Mouse (Mus musculus): ENCODE data around the gene Olfr96. TPM values are rescaled to one million over a fixed set of nuclear protein-coding genes. Genes with fewer than 3 reads are reported as not detected.
A peak's percentile ranks its signal among the peaks of the same experiment; 100 is the strongest.

Gene Olfr96
- total RNA-seq, 1 experiment = not detected

- no peak overlapping the region for H3K27ac ChIP-seq (ENCODE audit: insufficient read depth, low read depth, low read length, poor library complexity, severe bottlenecking)
- H3K9ac ChIP-seq (ENCODE audit: insufficient read depth, low read depth, low read length, poor library complexity, severe bottlenecking) = no peak overlapping the region
- no peaks in the 10 kb centered on the region for H3K9me3 ChIP-seq (ENCODE audit: control insufficient read depth, insufficient read depth, low read depth, low read length)
- no peak for DNase-seq (ENCODE audit: low read depth, low spot score)
- no peaks in the 10 kb centered on the region for H3K36me3 ChIP-seq (ENCODE audit: control insufficient read depth, insufficient read depth, low read length, poor library complexity, severe bottlenecking)
- in situ Hi-C loops (cut with MboI; ENCODE audit: low sequenced_read_pairs in 2 of 2, unreplicated experiment in 2 of 2) = loop anchor here (5.0 to 10.0 kb wide), 2 partner anchors 309 to 312 kb away; partner anchors contain the start of genes Trim40 (in 2 of the 2) and Trim31 (in 1 of the 2)
- H3K4me3 ChIP-seq (ENCODE audit: insufficient read depth in 1 of 2, low read depth in 1 of 2, low read length in 2 of 2, poor library complexity in 1 of 2, severe bottlenecking in 1 of 2) = no peak overlapping the region
- no peaks in the 10 kb centered on the region for H3K4me1 ChIP-seq (ENCODE audit: control insufficient read depth in 2 of 2, insufficient read depth in 2 of 2, low read length in 2 of 2, poor library complexity in 1 of 2)
- TF ChIP-seq HCFC1 (IDR thresholded peaks at IDR 0.05; ENCODE audit: borderline replicate concordance, insufficient read depth, low read length) (no peak), ZC3H11A (IDR thresholded peaks at IDR 0.05; ENCODE audit: borderline replicate concordance, low read depth, low read length) (no peak), CHD2 (IDR thresholded peaks at IDR 0.05; ENCODE audit: low read depth, low read length) (no peak), MAFK (IDR thresholded peaks at IDR 0.05; ENCODE audit: insufficient read depth, low read depth, low read length) (no peak), ZNF384 (IDR thresholded peaks at IDR 0.05; ENCODE audit: low read depth, low read length) (no peak)
Observed at GRCm38 (mm10) chr17:37203917-37204236, 16.1 kb upstream of the Olfr96 start.

GRCm38 (mm10) chr17:37210884-37211768 is 8.8 kb upstream of the Olfr96 start:
- peak overlapping the region; percentile 65 for H3K9ac ChIP-seq (ENCODE audit: insufficient read depth, low read depth, low read length, poor library complexity, severe bottlenecking)
- H3K4me1 ChIP-seq (ENCODE audit: control insufficient read depth in 2 of 2, insufficient read depth in 2 of 2, low read length in 2 of 2, poor library complexity in 1 of 2) = peaks cover 0 to 7% of the 10 kb centered on the region in 2 experiments; a peak in 1 of 4 replicates
- DNase-seq (ENCODE audit: low read depth, low spot score) = no peak
- TF ChIP-seq ZC3H11A (IDR thresholded peaks at IDR 0.05; ENCODE audit: borderline replicate concordance, low read depth, low read length) (no peak), ZNF384 (IDR thresholded peaks at IDR 0.05; ENCODE audit: low read depth, low read length) (no peak), MAFK (IDR thresholded peaks at IDR 0.05; ENCODE audit: insufficient read depth, low read depth, low read length) (no peak), HCFC1 (IDR thresholded peaks at IDR 0.05; ENCODE audit: borderline replicate concordance, insufficient read depth, low read length) (no peak), CHD2 (IDR thresholded peaks at IDR 0.05; ENCODE audit: low read depth, low read length) (no peak)
- H3K9me3 ChIP-seq (ENCODE audit: control insufficient read depth, insufficient read depth, low read depth, low read length) = no peaks in the 10 kb centered on the region
- H3K27ac ChIP-seq (ENCODE audit: insufficient read depth, low read depth, low read length, poor library complexity, severe bottlenecking) = no peak overlapping the region
- H3K4me3 ChIP-seq (ENCODE audit: insufficient read depth in 1 of 2, low read depth in 1 of 2, low read length in 2 of 2, poor library complexity in 1 of 2, severe bottlenecking in 1 of 2) = peak overlapping the region; percentile 60 to 76
- in situ Hi-C loops (cut with MboI; ENCODE audit: low sequenced_read_pairs in 2 of 2, unreplicated experiment in 2 of 2) = no loop called here
- no peaks in the 10 kb centered on the region for H3K36me3 ChIP-seq (ENCODE audit: control insufficient read depth, insufficient read depth, low read length, poor library complexity, severe bottlenecking)

GRCm38 (mm10) chr17:37213018-37213417 is 6.9 kb upstream of the Olfr96 start, which contains the start of gene Olfr95:
Olfr95 (minus strand) TSS chr17:37213118.
- in situ Hi-C loops (cut with MboI; ENCODE audit: low sequenced_read_pairs in 2 of 2, unreplicated experiment in 2 of 2) = no loop called here
- Histone ChIP-seq H3K36me3 (ENCODE audit: control insufficient read depth, insufficient read depth, low read length, poor library complexity, severe bottlenecking) (no peaks in the 10 kb centered on the region), H3K9ac (ENCODE audit: insufficient read depth, low read depth, low read length, poor library complexity, severe bottlenecking) (no peak within 1 kb of the TSS), H3K9me3 (ENCODE audit: control insufficient read depth, insufficient read depth, low read depth, low read length) (no peaks in the 10 kb centered on the region), H3K4me3 (ENCODE audit: insufficient read depth in 1 of 2, low read depth in 1 of 2, low read length in 2 of 2, poor library complexity in 1 of 2, severe bottlenecking in 1 of 2) (no peak within 1 kb of the TSS), H3K4me1 (ENCODE audit: control insufficient read depth in 2 of 2, insufficient read depth in 2 of 2, low read length in 2 of 2, poor library complexity in 1 of 2) (peaks cover 0 to 7% of the 10 kb centered on the region in 2 experiments; a peak in 1 of 4 replicates), H3K27ac (ENCODE audit: insufficient read depth, low read depth, low read length, poor library complexity, severe bottlenecking) (no peak within 1 kb of the TSS)
- no peak for DNase-seq (ENCODE audit: low read depth, low spot score)
- TF ChIP-seq CHD2 (IDR thresholded peaks at IDR 0.05; ENCODE audit: low read depth, low read length) (no peak), ZC3H11A (IDR thresholded peaks at IDR 0.05; ENCODE audit: borderline replicate concordance, low read depth, low read length) (no peak), ZNF384 (IDR thresholded peaks at IDR 0.05; ENCODE audit: low read depth, low read length) (no peak), MAFK (IDR thresholded peaks at IDR 0.05; ENCODE audit: insufficient read depth, low read depth, low read length) (no peak), HCFC1 (IDR thresholded peaks at IDR 0.05; ENCODE audit: borderline replicate concordance, insufficient read depth, low read length) (no peak)

GRCm38 (mm10) chr17:37218486-37218885 is 1.5 kb upstream of the Olfr96 start:
- in situ Hi-C loops (cut with MboI; ENCODE audit: low sequenced_read_pairs in 2 of 2, unreplicated experiment in 2 of 2) = no loop called here
- TF ChIP-seq CHD2 (IDR thresholded peaks at IDR 0.05; ENCODE audit: low read depth, low read length) (no peak), HCFC1 (IDR thresholded peaks at IDR 0.05; ENCODE audit: borderline replicate concordance, insufficient read depth, low read length) (no peak), ZC3H11A (IDR thresholded peaks at IDR 0.05; ENCODE audit: borderline replicate concordance, low read depth, low read length) (no peak), MAFK (IDR thresholded peaks at IDR 0.05; ENCODE audit: insufficient read depth, low read depth, low read length) (no peak), ZNF384 (IDR thresholded peaks at IDR 0.05; ENCODE audit: low read depth, low read length) (no peak)
- DNase-seq (ENCODE audit: low read depth, low spot score) = no peak
- Histone ChIP-seq H3K27ac (ENCODE audit: insufficient read depth, low read depth, low read length, poor library complexity, severe bottlenecking) (no peak overlapping the region), H3K9ac (ENCODE audit: insufficient read depth, low read depth, low read length, poor library complexity, severe bottlenecking) (no peak overlapping the region), H3K9me3 (ENCODE audit: control insufficient read depth, insufficient read depth, low read depth, low read length) (no peaks in the 10 kb centered on the region), H3K4me3 (ENCODE audit: insufficient read depth in 1 of 2, low read depth in 1 of 2, low read length in 2 of 2, poor library complexity in 1 of 2, severe bottlenecking in 1 of 2) (no peak overlapping the region), H3K4me1 (ENCODE audit: control insufficient read depth in 2 of 2, insufficient read depth in 2 of 2, low read length in 2 of 2, poor library complexity in 1 of 2) (no peaks in the 10 kb centered on the region), H3K36me3 (ENCODE audit: control insufficient read depth, insufficient read depth, low read length, poor library complexity, severe bottlenecking) (no peaks in the 10 kb centered on the region)

Measured in ES-E14 (cell line).